Mouse (Mus musculus) cerebral cortex, adult 2 months (tissue): ENCODE results near the gene Uqcr11.

Experiments
- WGBS: fragments of 180-500 bp; shearing (Covaris S2); methylation state at CpG from one replicate; pipeline ENCODE4 v1.1.7; 2018; 5-methylcytosine and 5-hydroxymethylcytosine counted together

Gene Uqcr11

GRCm38 (mm10) chr10:80398719-80399190, 7.9 kb downstream of the Uqcr11 start:
- under 1% methylated on average over 59 of the region's 59 CpGs for WGBS

GRCm38 (mm10) chr10:80398174-80398535, 8.5 kb downstream of the Uqcr11 start:
- WGBS = 0% methylated on average over 1 of the region's 1 CpGs

DNA sequence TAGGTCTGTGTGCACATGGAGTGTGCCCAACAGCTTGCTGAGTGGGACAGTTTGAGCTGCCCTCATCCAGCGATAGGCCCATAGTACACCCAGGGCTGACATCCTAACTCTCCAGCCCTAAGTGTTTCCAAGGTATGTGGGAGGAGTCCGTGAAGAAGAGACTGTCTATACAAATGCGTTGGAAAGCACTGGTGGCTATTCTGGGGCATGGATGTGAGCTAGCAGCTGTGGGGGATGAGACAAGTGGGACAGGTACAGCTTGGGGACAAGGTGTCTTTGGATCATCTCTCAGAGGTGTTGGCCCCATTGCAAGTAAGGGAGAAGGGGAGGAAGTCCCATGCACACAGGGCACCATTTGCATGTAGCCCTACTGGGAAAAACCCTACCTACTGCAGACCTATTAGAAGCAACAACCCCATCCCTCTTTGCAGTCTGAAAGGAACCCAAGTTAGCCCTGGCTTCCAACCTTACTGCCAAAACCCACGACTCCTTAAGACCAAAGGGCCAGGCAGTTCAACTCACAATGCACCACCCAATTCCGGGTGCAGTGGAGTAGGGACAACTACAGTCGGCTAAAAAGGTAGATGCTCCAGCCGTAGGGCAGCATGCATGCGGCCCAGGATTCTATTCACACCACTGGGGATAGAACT, 9.0 kb downstream of the Uqcr11 start:
- WGBS = 30% methylated on average over 8 of the region's 8 CpGs

- 80% methylated on average over 11 of the region's 11 CpGs for WGBS
These were observed 9.7 kb downstream of the Uqcr11 start for GRCm38 (mm10) chr10:80396822-80397523.

GRCm38 (mm10) chr10:80395025-80395627, 11.5 kb downstream of the Uqcr11 start:
- 94% methylated on average over 35 of the region's 35 CpGs for WGBS

DNA sequence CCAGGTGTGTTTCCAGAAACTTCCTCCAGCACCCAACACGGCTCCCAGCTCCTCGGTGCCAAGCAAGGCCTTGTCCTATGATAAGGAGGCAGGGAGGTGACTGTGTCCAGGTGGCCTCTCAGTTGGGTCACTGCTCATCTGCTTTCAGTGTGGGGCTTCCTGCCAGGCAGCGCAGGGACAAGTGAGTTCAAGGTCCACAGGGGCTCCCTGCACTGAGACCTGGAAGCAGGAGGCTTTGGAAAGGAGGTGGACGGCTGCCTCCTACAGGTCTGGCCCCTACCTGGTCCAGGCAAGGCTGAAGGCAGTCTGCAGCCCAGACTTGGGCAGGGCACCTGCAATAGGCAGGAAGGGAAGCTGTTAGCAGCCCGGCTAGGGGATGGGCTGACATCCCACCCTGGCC, 13.9 kb downstream of the Uqcr11 start:
- 93% methylated on average over 5 of the region's 5 CpGs for WGBS

- 74% methylated on average over 9 of the region's 9 CpGs for WGBS
These were observed 15.9 kb downstream of the Uqcr11 start for GRCm38 (mm10) chr10:80390697-80391096.

DNA sequence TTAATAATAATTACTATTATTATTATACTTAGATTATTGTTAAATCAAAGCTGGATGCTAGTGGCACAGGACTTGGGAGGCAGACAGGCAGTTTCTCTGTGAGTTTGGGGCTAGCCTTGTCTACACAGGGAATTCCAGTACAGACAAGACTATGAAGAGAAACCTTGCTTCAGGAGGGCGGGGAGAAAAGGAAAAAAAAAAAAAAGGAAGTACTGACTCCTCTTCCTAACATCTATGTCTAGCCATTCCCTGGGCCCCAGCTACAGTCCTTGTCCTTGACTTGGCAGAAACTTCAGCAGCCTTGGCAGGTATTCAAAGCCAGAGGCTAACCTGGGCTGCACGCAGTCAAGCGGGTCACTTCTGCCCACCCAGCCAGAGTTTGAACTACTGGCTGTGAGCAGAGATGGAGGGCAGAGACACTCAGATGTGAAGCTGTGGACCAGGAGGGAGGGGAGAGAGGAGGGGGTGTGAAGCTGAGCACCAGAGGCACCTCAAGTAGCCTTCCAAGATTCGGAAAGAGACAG, 17.4 kb downstream of the Uqcr11 start:
- 65% methylated on average over 4 of the region's 4 CpGs for WGBS

DNA sequence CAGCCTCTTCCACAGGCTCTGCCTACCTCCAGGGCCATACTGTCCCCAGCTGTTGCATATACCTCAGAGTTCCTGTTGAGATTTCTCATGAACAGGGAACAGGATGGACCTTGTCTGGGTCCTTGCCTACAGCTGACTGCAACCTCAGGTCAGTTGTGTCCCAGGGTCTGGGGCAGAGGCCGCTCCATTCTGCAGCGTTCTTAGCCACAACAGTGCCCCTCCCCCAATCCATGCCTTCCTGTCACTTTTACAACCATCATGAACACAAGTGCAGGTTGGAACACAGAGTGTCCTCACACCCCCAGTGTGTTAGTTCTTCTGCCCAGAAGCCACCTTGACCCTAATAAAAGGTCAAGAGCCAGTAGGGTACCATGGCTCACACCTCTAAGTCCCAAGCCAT, 17.9 kb downstream of the Uqcr11 start:
- WGBS = 42% methylated on average over 2 of the region's 2 CpGs

GRCm38 (mm10) chr10:80387522-80387959, 19.1 kb downstream of the Uqcr11 start, which contains the start of gene Mex3d:
Mex3d (minus strand) TSS chr10:80387659.
- 12% methylated on average over 49 of the region's 61 CpGs for WGBS

- WGBS = 2% methylated on average over 91 of the region's 94 CpGs
These were observed 19.7 kb downstream of the Uqcr11 start for GRCm38 (mm10) chr10:80386735-80387471.

GRCm38 (mm10) chr10:80385811-80386734, 20.6 kb downstream of the Uqcr11 start:
- 2% methylated on average over 34 of the region's 34 CpGs for WGBS

GRCm38 (mm10) chr10:80385310-80385709, 21.3 kb downstream of the Uqcr11 start:
- 13% methylated on average over 7 of the region's 7 CpGs for WGBS

GRCm38 (mm10) chr10:80384709-80385108, 21.9 kb downstream of the Uqcr11 start:
- WGBS = 40% methylated on average over 7 of the region's 7 CpGs

GRCm38 (mm10) chr10:80384115-80384639, 22.5 kb downstream of the Uqcr11 start:
- 85% methylated on average over 4 of the region's 4 CpGs for WGBS

DNA sequence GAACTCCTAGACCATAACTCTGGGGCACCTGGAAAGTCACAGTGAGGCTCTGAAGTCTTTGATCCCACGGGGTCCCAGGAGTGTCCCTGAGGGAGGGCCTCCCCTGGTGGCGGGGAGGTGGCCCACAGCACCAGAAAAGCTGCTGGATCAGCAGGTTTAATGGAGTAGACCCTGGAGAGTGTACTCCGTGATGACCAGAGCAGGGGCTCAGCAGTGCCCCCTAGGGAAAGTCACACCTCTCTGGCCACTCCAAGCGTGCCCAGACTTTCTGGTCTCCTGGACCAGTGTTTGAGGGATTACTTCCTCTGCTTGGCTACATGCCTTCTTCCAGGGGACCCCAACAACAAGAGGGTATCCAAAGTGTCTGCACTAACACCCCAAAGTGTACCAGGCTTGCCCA, 23.2 kb downstream of the Uqcr11 start:
- 57% methylated on average over 4 of the region's 4 CpGs for WGBS

GRCm38 (mm10) chr10:80382641-80383365, 23.8 kb downstream of the Uqcr11 start:
- 80% methylated on average over 7 of the region's 7 CpGs for WGBS

DNA sequence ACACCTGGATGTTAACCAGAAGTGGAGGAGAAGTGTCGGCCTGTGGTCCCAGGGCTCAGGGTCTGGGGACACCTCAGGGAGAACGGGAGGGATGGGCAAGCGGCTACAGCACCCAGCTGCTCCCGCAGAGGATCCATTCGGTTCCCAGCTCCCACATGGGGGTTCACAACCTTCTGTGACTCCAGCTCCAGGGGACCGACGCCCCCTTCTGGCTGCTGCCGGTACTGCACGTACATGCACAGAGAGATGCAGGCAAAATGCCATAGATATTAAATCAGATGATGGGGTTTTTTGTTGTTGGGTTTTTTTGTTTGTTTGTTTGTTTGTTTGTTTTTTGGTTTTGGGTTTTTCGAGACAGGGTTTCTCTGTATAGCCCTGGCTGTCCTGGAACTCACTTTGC, 28.9 kb downstream of the Uqcr11 start:
- WGBS = 58% methylated on average over 10 of the region's 10 CpGs

DNA sequence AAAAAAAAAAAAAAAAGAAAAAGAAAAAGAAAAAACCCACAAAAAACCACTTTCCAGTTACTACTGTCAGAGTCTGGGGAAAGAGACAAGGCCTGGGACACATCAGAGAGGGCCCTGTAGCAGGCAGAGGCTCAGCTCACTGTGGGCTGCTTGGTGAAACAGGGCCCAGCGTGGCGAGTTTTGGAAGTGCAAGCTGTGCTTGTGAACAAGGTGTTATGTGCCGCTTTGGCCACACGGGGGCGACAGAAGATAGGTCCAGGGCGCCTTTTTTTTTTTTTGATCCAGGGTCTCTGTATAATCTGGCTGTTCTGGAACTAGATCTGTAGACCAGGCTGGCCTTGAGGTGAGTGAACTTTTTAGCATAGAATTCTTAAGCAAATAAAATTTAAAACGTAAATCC, 30.5 kb downstream of the Uqcr11 start:
- 2% methylated on average over 7 of the region's 7 CpGs for WGBS

GRCm38 (mm10) chr10:80374063-80374462, 32.6 kb downstream of the Uqcr11 start:
- WGBS = 30% methylated on average over 6 of the region's 6 CpGs
